Mouse (Mus musculus): ENCODE data around the gene Map3k6.

- TF ChIP-seq CTCF (IDR thresholded peaks at IDR 0.05; ENCODE audit: low read depth) (no peak), EP300 (IDR thresholded peaks at IDR 0.05; ENCODE audit: low read depth) (no peak)
These were observed 30.4 kb upstream of the Map3k6 start for GRCm38 (mm10) chr4:133210023-133210787.

Data from heart, postnatal 0 days (tissue).